Mouse (Mus musculus) thymus, postnatal 4 days (tissue): ENCODE results near the gene Plk5.
"Not testable (repeated sequence)": the region's sequence is repeated elsewhere in the genome, so short reads cannot be mapped to it uniquely, and the experiment has no call there.

Source experiments
- DNase-seq: peaks from one replicate; pipeline ENCODE4 v3.0.0; 2021

Gene Plk5

GRCm38 (mm10) chr10:80331636-80332524 lies 24.4 kb upstream of the Plk5 start:
- no peak for DNase-seq

GRCm38 (mm10) chr10:80332525-80332989 lies 23.7 kb upstream of the Plk5 start:
- no peak for DNase-seq

- DNase-seq, result no peak
These were observed 20.0 kb upstream of the Plk5 start for GRCm38 (mm10) chr10:80336263-80336662.

- DNase-seq, result peak; percentile 91
These were observed 16.1 kb upstream of the Plk5 start for GRCm38 (mm10) chr10:80339941-80340750.

- no peak for DNase-seq
These were observed 15.2 kb upstream of the Plk5 start for GRCm38 (mm10) chr10:80341026-80341425.

- peak; percentile 35 for DNase-seq
These were observed 14.6 kb upstream of the Plk5 start for GRCm38 (mm10) chr10:80341491-80342304.

- no peak for DNase-seq
These were observed 13.9 kb upstream of the Plk5 start for GRCm38 (mm10) chr10:80342305-80342748.

- DNase-seq, result peak; percentile 53
These were observed 13.4 kb upstream of the Plk5 start for GRCm38 (mm10) chr10:80342749-80343424.

GRCm38 (mm10) chr10:80343425-80343895 lies 12.8 kb upstream of the Plk5 start:
- DNase-seq, result no peak

- DNase-seq, result no peak
These were observed 12.1 kb upstream of the Plk5 start for GRCm38 (mm10) chr10:80344131-80344661.

GRCm38 (mm10) chr10:80345122-80345521 lies 11.1 kb upstream of the Plk5 start:
- peak; percentile 58 for DNase-seq

- DNase-seq, result not testable (repeated sequence)
These were observed 10.3 kb upstream of the Plk5 start for GRCm38 (mm10) chr10:80345929-80346328.

GRCm38 (mm10) chr10:80347514-80347967 lies 8.7 kb upstream of the Plk5 start:
- no peak for DNase-seq

GRCm38 (mm10) chr10:80348244-80348781 lies 7.9 kb upstream of the Plk5 start, which contains the start of gene Adamtsl5:
Adamtsl5 (minus strand) TSS chr10:80348412.
- DNase-seq, result peak; percentile 84

- DNase-seq, result peak; percentile 30
These were observed 7.3 kb upstream of the Plk5 start for GRCm38 (mm10) chr10:80348981-80349380.

- DNase-seq, result peak; percentile 95
These were observed 6.0 kb upstream of the Plk5 start for GRCm38 (mm10) chr10:80350292-80350691.

- no peak for DNase-seq
These were observed 4.4 kb upstream of the Plk5 start for GRCm38 (mm10) chr10:80351896-80352295.

GRCm38 (mm10) chr10:80352727-80353126 lies 3.5 kb upstream of the Plk5 start:
- no peak for DNase-seq

- no peak for DNase-seq
These were observed 828 bp upstream of the Plk5 start for GRCm38 (mm10) chr10:80355431-80355830.

- no peak for DNase-seq
These were observed 478 bp downstream of the Plk5 start for GRCm38 (mm10) chr10:80356737-80357136.

- DNase-seq, result no peak
These were observed 1.1 kb downstream of the Plk5 start for GRCm38 (mm10) chr10:80357336-80357735.
